Mouse (Mus musculus): ENCODE data around the gene Tenm4.

DNA sequence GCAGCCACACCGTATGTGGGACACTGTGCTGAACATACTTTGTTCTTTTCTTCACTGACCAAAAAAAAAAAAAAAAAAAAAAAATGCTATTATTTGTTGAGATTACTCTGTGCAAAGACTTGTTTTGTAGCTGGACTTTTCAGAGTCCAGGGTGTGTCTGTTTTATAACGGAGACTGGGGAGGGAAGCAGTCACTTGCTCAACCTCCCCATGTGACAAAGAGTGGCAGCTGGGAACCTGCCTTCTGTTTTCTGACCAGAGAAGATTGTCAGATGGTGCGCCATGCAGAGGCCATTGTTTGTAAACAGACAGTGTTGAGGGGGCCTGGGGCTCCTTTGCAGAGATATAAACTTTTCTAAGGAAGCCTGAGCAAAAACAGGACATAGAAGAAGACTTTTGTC lies 17.0 kb upstream of the Tenm4 start:
- no peak for TF ChIP-seq CTCF (IDR thresholded peaks at IDR 0.05)
- no peak for TF ChIP-seq EP300 (IDR thresholded peaks at IDR 0.05)

Measured in lung, postnatal 0 days (tissue).